Mouse (Mus musculus): ENCODE measurements around the gene Fpr1.

DNA sequence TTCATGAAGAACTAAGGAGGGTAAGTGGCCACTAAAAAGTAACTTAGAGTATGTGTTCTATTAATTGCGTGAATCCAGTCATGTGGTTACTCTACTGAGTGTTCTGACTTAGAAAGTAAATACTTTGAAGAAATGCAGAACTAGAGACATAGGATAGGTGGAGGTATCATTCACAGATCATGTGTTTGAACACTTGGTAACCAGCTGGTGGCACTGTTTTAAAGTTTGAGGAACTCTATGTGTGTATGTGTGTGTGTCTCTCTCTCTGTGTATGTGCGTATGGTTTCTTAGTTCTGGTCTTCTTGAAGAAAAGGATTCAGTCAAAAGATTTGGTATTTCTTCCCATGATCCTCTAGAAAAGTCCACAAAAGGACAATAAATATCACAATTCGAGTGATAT, 23.6 kb downstream of the Fpr1 start:
- TF ChIP-seq ZC3H11A (IDR thresholded peaks at IDR 0.05; ENCODE audit: borderline replicate concordance, low read depth, low read length): no peak
- no peak for TF ChIP-seq MAFK (IDR thresholded peaks at IDR 0.05; ENCODE audit: insufficient read depth, low read depth, low read length)
- TF ChIP-seq ZNF384 (IDR thresholded peaks at IDR 0.05; ENCODE audit: low read depth, low read length): no peak
- no peak for TF ChIP-seq HCFC1 (IDR thresholded peaks at IDR 0.05; ENCODE audit: borderline replicate concordance, insufficient read depth, low read length)
- no peak for TF ChIP-seq CHD2 (IDR thresholded peaks at IDR 0.05; ENCODE audit: low read depth, low read length)
